In the genomic region with DNA sequence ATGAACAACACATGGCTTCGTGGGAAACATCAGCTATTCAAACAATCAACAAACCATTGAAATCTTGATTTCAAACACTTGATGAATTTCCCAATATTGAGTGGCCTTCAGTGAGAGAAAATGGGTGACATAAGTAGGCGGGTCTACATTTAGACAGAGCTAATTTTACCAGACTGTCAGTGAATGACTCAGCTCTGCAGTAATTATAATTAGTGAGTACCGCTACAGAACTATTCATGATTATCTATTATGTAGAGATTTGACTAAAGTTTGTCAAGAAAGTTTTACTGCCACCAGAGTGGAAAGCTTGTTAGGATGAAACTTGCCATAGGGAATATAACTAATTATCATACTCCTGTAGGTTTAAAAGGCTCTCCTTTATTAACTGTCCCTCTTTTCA, we compare ENCODE assay signal across 27 mouse cellular contexts.
"Had no signal": no experiment of that assay in that cellular context is flagged by ENCODE, and none has a peak within 500 bp of the region (broad histone marks: within the 10 kb centered on the region; RNA-seq: fewer than 3 reads in every experiment).

No protein-coding gene starts in this region.

- H3K9me3 ChIP-seq: heart, embryonic 12.5 days; hindbrain, embryonic 10.5 days; hindbrain, embryonic 12.5 days; intestine, embryonic 15.5 days; limb, embryonic 10.5 days; limb, embryonic 12.5 days; liver, embryonic 13.5 days had no signal

- DNase-seq: gastrocnemius, postnatal 14 days; gastrocnemius, postnatal 36 days; heart, adult 11 months; heart, adult 2 months; heart, postnatal 10 days; heart, postnatal 4 days; kidney, adult 18-20 months; kidney, adult 8-10 months; kidney, postnatal 10 days; kidney, postnatal 25 days; kidney, postnatal 4 days; layer of hippocampus, adult 9-11 months; liver; liver, embryonic 13.5 days had no signal

- ATAC-seq: hindbrain, embryonic 16.5 days; inflammation-experienced regulatory T-cells, adult 6 months; intestine, embryonic 15.5 days; intestine, postnatal 0 days had no signal

- H3K4me3 ChIP-seq: heart, adult 2 months; heart, embryonic 12.5 days; hindbrain, embryonic 10.5 days; hindbrain, embryonic 12.5 days; intestine, embryonic 15.5 days; layer of hippocampus, adult 2 months; left cerebral cortex, adult 2 months; limb, embryonic 10.5 days; limb, embryonic 12.5 days; liver, embryonic 13.5 days had no signal

- H3K27me3 ChIP-seq: heart, embryonic 12.5 days; hindbrain, embryonic 12.5 days; intestine, embryonic 15.5 days; limb, embryonic 12.5 days; liver, embryonic 13.5 days had no signal

- H3K4me1 ChIP-seq: heart, embryonic 12.5 days; hindbrain, embryonic 10.5 days; hindbrain, embryonic 12.5 days; intestine, embryonic 15.5 days; limb, embryonic 10.5 days; limb, embryonic 12.5 days; liver, embryonic 13.5 days had no signal

- H3K36me3 ChIP-seq: heart, embryonic 12.5 days; hindbrain, embryonic 10.5 days; hindbrain, embryonic 12.5 days; intestine, embryonic 15.5 days; limb, embryonic 10.5 days; limb, embryonic 12.5 days; liver, embryonic 13.5 days had no signal

- H3K27ac ChIP-seq: heart, adult 2 months; hindbrain, embryonic 10.5 days; hindbrain, embryonic 12.5 days; hindbrain, embryonic 14.5 days; intestine, embryonic 15.5 days; layer of hippocampus, adult 2 months; left cerebral cortex, adult 2 months; limb, embryonic 10.5 days; limb, embryonic 12.5 days; liver, embryonic 13.5 days had no signal

- H3K9ac ChIP-seq: heart, embryonic 12.5 days; hindbrain, embryonic 12.5 days; hindbrain, embryonic 14.5 days; intestine, embryonic 15.5 days; limb, embryonic 12.5 days; liver, embryonic 13.5 days had no signal

- H3K4me2 ChIP-seq: heart, embryonic 12.5 days; hindbrain, embryonic 12.5 days; hindbrain, embryonic 14.5 days; intestine, embryonic 15.5 days; limb, embryonic 12.5 days; liver, embryonic 11.5 days; liver, embryonic 13.5 days had no signal
